Mouse (Mus musculus) MEL (cell line): ENCODE measurements around the gene March10. TPM values are rescaled to one million over a fixed set of nuclear protein-coding genes. Genes with fewer than 3 reads are reported as not detected.

Source experiments
- DNase-seq: peaks from one replicate; pipeline ENCODE4 v3.0.0; 2011; ENCODE audit warnings: low read depth, low spot score
- H3K27ac ChIP-seq: 2 replicates; pipeline ENCODE4 v1.5.1; 2012; ENCODE audit warnings: low read depth, mild to moderate bottlenecking, control low read depth, low read length, moderate library complexity; ENCODE audit not compliant: control insufficient read depth
- H3K27me3 ChIP-seq, 2 experiments: fragments of 150-350 bp in 1 of 2; sonication (generic) in 1 of 2; 2 replicates each; pipeline ENCODE4 v1.6.1; 2012; ENCODE audit warnings: low read length in 2 of 2, mild to moderate bottlenecking in 2 of 2, improper control_type of control experiment in 1 of 2, moderate library complexity in 1 of 2; ENCODE audit not compliant: insufficient read depth in 2 of 2, control insufficient read depth in 1 of 2
- H3K36me3 ChIP-seq, 2 experiments: 2 replicates each; pipeline ENCODE4 v1.6.1; 2012 to 2014; ENCODE audit warnings: low read length in 2 of 2, improper control_type of control experiment in 1 of 2, inconsistent platforms in 1 of 2, mild to moderate bottlenecking in 1 of 2; ENCODE audit not compliant: insufficient read depth in 2 of 2, control insufficient read depth in 1 of 2
- H3K4me1 ChIP-seq, 2 experiments: fragments of 150-350 bp in 1 of 2; sonication (generic) in 1 of 2; 2 replicates each; pipeline ENCODE4 v1.6.1; 2012; ENCODE audit warnings: low read length in 2 of 2, improper control_type of control experiment in 1 of 2, mild to moderate bottlenecking in 1 of 2; ENCODE audit not compliant: insufficient read depth in 2 of 2, control insufficient read depth in 1 of 2
- H3K4me3 ChIP-seq, 2 experiments: fragments of 150-350 bp in 1 of 2; sonication (generic) in 1 of 2; 2 replicates each; pipeline ENCODE4 v1.5.1; 2012; ENCODE audit warnings: low read depth in 2 of 2, low read length in 2 of 2, mild to moderate bottlenecking in 2 of 2, moderate library complexity in 2 of 2, control low read depth in 1 of 2, improper control_type of control experiment in 1 of 2; ENCODE audit not compliant: control insufficient read depth in 1 of 2, insufficient read depth in 1 of 2
- H3K79me2 ChIP-seq: 2 replicates; pipeline ENCODE4 v1.6.1; 2012; ENCODE audit warnings: mild to moderate bottlenecking, low read length, moderate library complexity; ENCODE audit not compliant: control insufficient read depth, poor library complexity, insufficient read depth
- H3K9ac ChIP-seq: 2 replicates; pipeline ENCODE4 v1.6.1; 2012; ENCODE audit warnings: low read depth, mild to moderate bottlenecking, control low read depth, low read length, moderate library complexity; ENCODE audit not compliant: control insufficient read depth, poor library complexity, severe bottlenecking
- H3K9me3 ChIP-seq: fragments of 150-350 bp; sonication (generic); replicated peaks from 2 replicates; pipeline ENCODE4 v1.6.1; 2012; ENCODE audit warnings: mild to moderate bottlenecking, low read length, improper control_type of control experiment, moderate library complexity; ENCODE audit not compliant: insufficient read depth
- CHD2 ChIP-seq: IDR thresholded peaks from 2 replicates; pipeline ENCODE4 v1.6.1; 2011; ENCODE audit warnings: low read length, improper control_type of control experiment
- EP300 ChIP-seq, 2 experiments: IDR thresholded peaks; 2 replicates each; pipeline ENCODE4 v1.6.1; 2011; ENCODE audit warnings: improper control_type of control experiment in 2 of 2, low read length in 2 of 2, low read depth in 1 of 2, mild to moderate bottlenecking in 1 of 2
- ETS1 ChIP-seq: IDR thresholded peaks from 2 replicates; pipeline ENCODE4 v1.6.1; 2012; ENCODE audit warnings: low read depth, mild to moderate bottlenecking, inconsistent platforms, low read length, improper control_type of control experiment, moderate library complexity
- JUND ChIP-seq: IDR thresholded peaks from 2 replicates; pipeline ENCODE4 v1.6.1; 2011; ENCODE audit warnings: low read depth, mild to moderate bottlenecking, improper control_type of control experiment, low read length
- MAFK ChIP-seq: IDR thresholded peaks from 2 replicates; pipeline ENCODE4 v1.6.1; 2011; ENCODE audit warnings: low read depth, mild to moderate bottlenecking, low read length, improper control_type of control experiment, borderline replicate concordance
- MAX ChIP-seq: IDR thresholded peaks from 2 replicates; pipeline ENCODE4 v1.6.1; 2011; ENCODE audit warnings: low read length, improper control_type of control experiment
- MAZ ChIP-seq: IDR thresholded peaks from 2 replicates; pipeline ENCODE4 v1.6.1; 2012; ENCODE audit warnings: low read depth, mild to moderate bottlenecking, inconsistent platforms, low read length, improper control_type of control experiment
- MEF2A ChIP-seq: IDR thresholded peaks from 2 replicates; pipeline ENCODE4 v1.6.1; 2014; ENCODE audit warnings: low read depth, mild to moderate bottlenecking, inconsistent platforms, low read length, improper control_type of control experiment; ENCODE audit not compliant: poor library complexity, insufficient replicate concordance, severe bottlenecking; ENCODE audit errors: extremely low read depth
- MXI1 ChIP-seq: IDR thresholded peaks from 2 replicates; pipeline ENCODE4 v1.6.1; 2011; ENCODE audit warnings: mild to moderate bottlenecking, low read depth, low read length, improper control_type of control experiment
- NELFE ChIP-seq: IDR thresholded peaks from 2 replicates; pipeline ENCODE4 v1.6.1; 2011; ENCODE audit warnings: low read depth, low read length, improper control_type of control experiment
- POLR2AphosphoS5 ChIP-seq: IDR thresholded peaks from 2 replicates; pipeline ENCODE4 v1.6.1; 2012; ENCODE audit warnings: low read depth, borderline replicate concordance, mild to moderate bottlenecking, inconsistent platforms, low read length, moderate library complexity, mixed read lengths
- RAD21 ChIP-seq: IDR thresholded peaks from 2 replicates; pipeline ENCODE4 v1.6.1; 2011; ENCODE audit warnings: mild to moderate bottlenecking, low read depth, low read length, improper control_type of control experiment
- RCOR1 ChIP-seq: IDR thresholded peaks from 2 replicates; pipeline ENCODE4 v1.6.1; 2012; ENCODE audit warnings: low read depth, mild to moderate bottlenecking, inconsistent platforms, low read length, improper control_type of control experiment
- SIN3A ChIP-seq: IDR thresholded peaks from 2 replicates; pipeline ENCODE4 v1.6.1; 2012; ENCODE audit warnings: low read length, improper control_type of control experiment, inconsistent platforms
- TAL1 ChIP-seq: IDR thresholded peaks from 2 replicates; pipeline ENCODE4 v1.6.1; 2012; ENCODE audit warnings: mild to moderate bottlenecking, inconsistent platforms, low read length, moderate library complexity, mixed read lengths
- USF2 ChIP-seq, 2 experiments: IDR thresholded peaks; 2 replicates each; pipeline ENCODE4 v1.6.1; 2011 to 2012; ENCODE audit warnings: improper control_type of control experiment in 2 of 2, low read length in 2 of 2, borderline replicate concordance in 1 of 2, inconsistent platforms in 1 of 2, low read depth in 1 of 2, mild to moderate bottlenecking in 1 of 2; ENCODE audit not compliant: insufficient read depth in 1 of 2
- ZC3H11A ChIP-seq: IDR thresholded peaks from 2 replicates; pipeline ENCODE4 v1.6.1; 2012; ENCODE audit warnings: low read depth, mild to moderate bottlenecking, inconsistent platforms, low read length, improper control_type of control experiment
- ZKSCAN1 ChIP-seq: IDR thresholded peaks from 2 replicates; pipeline ENCODE4 v1.6.1; 2012; ENCODE audit warnings: low read depth, mild to moderate bottlenecking, inconsistent platforms, low read length, improper control_type of control experiment, moderate library complexity
- ZNF384 ChIP-seq: IDR thresholded peaks from 2 replicates; pipeline ENCODE4 v1.6.1; 2012; ENCODE audit warnings: low read depth, mild to moderate bottlenecking, inconsistent platforms, low read length, improper control_type of control experiment
- polyA plus RNA-seq, 2 experiments: library from polyadenylated mRNA; stranded (reverse) in 1 of 2; unstranded in 1 of 2; fragments of >175 nt in 1 of 2; fragments of >200 nt in 1 of 2; gene quantifications; 2 replicates each; pipeline versions ENCODE4 v1.2.1 to v1.2.4; 2012; ENCODE audit warnings: low replicate concordance in 2 of 2, low read depth in 1 of 2; ENCODE audit not compliant: insufficient read length in 2 of 2, insufficient read depth in 1 of 2, missing spikeins in 1 of 2
- total RNA-seq: library from RNA; depleted of rRNA; stranded (reverse); fragments of 300-350 nt; gene quantifications from 2 replicates; pipeline ENCODE4 v1.2.3, GENCODE M21; 2012

March10 gene
- total and polyA plus RNA-seq, 3 experiments = not detected

DNA sequence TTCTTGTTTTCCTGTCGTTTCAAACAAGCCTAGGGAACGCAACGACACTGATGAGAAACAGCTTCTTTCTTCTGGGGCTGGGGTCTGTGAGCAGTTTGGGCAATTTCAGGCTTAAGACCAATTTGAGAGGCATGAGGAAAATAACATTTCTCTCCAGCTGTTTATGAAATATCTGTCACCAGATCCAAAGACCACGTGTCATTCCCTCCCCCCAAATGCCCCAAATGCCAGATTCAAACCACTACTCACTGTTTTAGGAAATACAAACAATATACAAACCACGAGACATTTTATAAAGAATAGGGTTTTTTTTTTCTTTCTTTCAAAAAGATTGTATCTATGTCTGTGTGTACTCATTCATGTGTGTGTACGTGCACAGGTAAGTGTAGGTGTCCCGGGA is 17.6 kb downstream of the March10 start:
- Histone ChIP-seq H3K36me3 (no peaks in the 10 kb centered on the region), H3K4me3 (no peak overlapping the region), H3K4me1 (no peaks in the 10 kb centered on the region), H3K9ac (no peak overlapping the region), H3K27me3 (peaks cover 5 to 16% of the 10 kb centered on the region in 2 experiments; a peak in 3 of 4 replicates), H3K79me2 (no peaks in the 10 kb centered on the region), H3K9me3 (no peaks in the 10 kb centered on the region), H3K27ac (no peak overlapping the region)
- TF ChIP-seq RCOR1 = no peak
- TF ChIP-seq NELFE = no peak
- no peak for TF ChIP-seq ZC3H11A
- TF ChIP-seq SIN3A = no peak
- TF ChIP-seq ETS1 = no peak
- no peak for TF ChIP-seq ZKSCAN1
- no peak for TF ChIP-seq MAZ
- no peak for TF ChIP-seq MAFK
- no peak for TF ChIP-seq RAD21
- no peak for TF ChIP-seq JUND
- no peak for TF ChIP-seq EP300 (IDR thresholded peaks at IDR 0.05; ENCODE audit: low read depth in 1 of 2, low read length in 2 of 2)
- no peak for TF ChIP-seq POLR2AphosphoS5
- no peak for TF ChIP-seq MXI1
- TF ChIP-seq ZNF384 = no peak
- no peak for TF ChIP-seq CHD2
- TF ChIP-seq TAL1 = no peak
- no peak for DNase-seq

DNA sequence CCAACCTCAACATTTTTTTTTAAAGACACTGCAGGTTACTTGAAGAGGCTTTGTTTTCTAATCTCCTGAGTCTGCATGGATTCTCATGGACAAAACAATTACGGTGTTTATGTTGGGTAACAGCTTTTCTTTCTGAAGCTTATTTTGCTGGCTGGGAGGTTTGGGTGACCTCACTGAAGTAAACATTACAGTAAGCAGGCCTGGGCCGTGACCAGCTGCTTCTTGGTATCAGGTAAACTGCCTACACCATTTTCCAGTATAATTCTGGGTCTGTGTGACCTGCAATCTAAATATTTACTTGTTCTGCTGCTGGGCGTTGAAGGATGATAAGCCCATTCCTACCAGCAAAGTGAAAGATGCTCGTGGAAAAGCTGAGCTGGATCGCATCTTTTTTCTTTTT is 30.1 kb downstream of the March10 start:
- TF ChIP-seq SIN3A (no peak), ZKSCAN1 (no peak), MAX (no peak), MEF2A (no peak), USF2 (IDR thresholded peaks at IDR 0.05; ENCODE audit: borderline replicate concordance in 1 of 2, insufficient read depth in 1 of 2, low read depth in 1 of 2, low read length in 2 of 2) (no peak)

More for the DNA sequence above, 30.1 kb downstream of the March10 start:
- Histone ChIP-seq H3K9me3 (no peaks in the 10 kb centered on the region), H3K4me3 (no peak overlapping the region), H3K27me3 (peaks cover 0 to 4% of the 10 kb centered on the region in 2 experiments; a peak in 1 of 4 replicates), H3K27ac (no peak overlapping the region), H3K4me1 (no peaks in the 10 kb centered on the region), H3K9ac (no peak overlapping the region), H3K36me3 (no peaks in the 10 kb centered on the region), H3K79me2 (no peaks in the 10 kb centered on the region)
- no peak for DNase-seq
